Mouse (Mus musculus): Measurements from ENCODE around the gene 2810004N23Rik.
A peak's percentile ranks its signal among the peaks of the same experiment; 100 is the strongest.
"Not testable (repeated sequence)": the region's sequence is repeated elsewhere in the genome, so short reads cannot be mapped to it uniquely, and the experiment has no call there.

Gene 2810004N23Rik

DNA sequence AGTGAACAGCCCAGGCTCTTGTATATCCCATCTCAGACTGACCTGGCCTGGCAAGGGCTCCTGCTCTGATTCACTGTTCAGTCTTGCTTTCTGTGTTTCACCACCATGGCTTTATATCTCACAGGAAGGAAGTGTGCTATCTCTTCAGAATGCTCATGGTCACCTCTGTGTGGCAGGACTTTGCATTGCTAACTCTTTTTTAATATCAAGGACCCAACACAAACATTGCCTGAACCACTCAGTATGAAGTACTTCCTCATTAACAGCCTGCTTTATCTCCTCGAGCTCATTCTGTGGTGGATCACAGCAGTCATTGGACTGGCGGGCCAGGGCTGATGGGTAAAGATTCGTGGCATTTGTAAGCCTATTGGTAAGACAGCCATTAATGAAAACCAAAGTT is 3.7 kb upstream of the 2810004N23Rik start:
- no peak for DNase-seq (ENCODE audit: extremely low spot score)

DNA sequence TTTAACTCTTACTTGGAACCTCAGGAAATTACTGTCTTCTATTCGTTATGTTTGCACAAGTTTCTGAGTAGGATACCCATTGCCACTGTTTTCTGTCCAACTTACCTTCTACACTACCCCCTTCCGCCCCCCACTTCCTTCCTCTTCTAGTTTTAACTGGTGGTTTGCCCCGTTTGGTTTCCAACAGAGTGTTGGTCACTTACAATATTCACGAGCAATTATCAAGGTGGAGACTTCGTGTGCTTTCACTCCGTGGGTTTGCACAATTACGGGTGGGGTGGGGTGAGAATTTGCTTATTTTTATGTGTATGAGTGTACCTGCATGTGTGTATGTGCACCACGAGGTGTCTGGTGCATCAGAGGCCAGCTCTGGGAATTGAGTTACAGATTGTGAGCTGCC is 809 bp upstream of the 2810004N23Rik start:
- DNase-seq (ENCODE audit: extremely low spot score) = peak; percentile 36

DNA sequence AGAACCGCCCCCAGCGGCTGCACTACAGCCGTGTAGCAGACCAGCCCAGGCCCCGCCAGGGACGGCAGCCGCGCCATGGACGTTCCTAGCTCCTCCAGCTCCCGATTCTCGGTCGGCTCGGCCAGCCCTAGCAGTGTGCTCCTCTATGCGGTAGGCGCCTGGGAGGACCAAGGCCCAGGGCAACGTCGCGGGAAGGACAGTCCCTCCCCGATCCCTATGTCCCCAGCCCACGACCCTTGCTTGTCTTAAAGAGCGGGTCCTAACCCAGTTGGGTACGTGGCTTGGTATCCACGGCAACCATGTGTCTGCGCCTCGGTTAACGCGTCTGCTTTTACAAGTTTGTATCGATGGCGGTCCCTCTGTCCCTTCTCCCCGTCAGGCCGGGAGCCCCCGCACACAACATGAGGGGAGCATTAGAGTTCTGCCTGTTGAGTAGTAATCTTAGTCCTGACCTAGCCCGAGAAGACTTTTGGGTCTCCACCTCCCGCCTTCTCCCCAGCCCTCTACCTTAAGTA is 300 bp upstream of the 2810004N23Rik start:
- no peak for DNase-seq (ENCODE audit: extremely low spot score)

DNA sequence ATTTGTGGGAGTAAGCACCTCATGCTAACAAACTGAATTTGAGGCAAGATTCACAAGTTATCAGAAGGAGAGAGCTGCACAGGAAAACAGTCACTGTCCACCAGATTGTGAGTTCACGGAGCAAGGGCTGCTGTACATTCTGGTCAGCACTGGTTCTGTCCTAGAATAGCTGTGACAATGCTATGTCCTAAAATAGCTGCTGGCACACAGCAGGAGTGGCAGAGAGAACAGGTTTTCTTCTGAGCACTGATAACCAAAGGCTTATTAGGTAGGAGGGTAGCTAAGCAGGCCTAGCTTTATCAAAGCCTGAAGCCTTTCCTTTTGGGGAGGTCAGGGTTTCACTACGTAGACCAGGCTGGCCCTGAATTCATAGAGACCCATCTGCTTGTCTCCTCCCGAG is 2.7 kb downstream of the 2810004N23Rik start:
- DNase-seq (ENCODE audit: extremely low spot score) = no peak

DNA sequence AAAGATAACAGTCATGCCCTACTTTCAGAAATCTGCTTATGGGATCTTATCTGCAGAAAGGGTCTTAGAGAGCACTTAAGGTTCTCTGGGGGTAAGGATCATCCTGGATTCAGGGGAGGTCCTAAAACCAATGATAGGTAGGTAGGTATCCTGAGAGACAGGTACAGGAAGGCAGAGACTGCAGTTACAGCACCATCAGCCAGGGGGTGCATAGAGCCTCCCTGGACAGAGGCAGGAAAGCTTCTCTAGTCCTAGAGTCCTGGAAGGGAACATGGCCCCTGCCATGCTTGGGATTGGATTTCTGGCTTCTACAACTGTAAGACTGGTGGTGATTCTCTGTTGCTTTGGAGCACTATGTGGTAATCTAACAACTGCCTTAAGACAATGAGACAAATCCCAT is 3.5 kb downstream of the 2810004N23Rik start:
- no peak for DNase-seq (ENCODE audit: extremely low spot score)

DNA sequence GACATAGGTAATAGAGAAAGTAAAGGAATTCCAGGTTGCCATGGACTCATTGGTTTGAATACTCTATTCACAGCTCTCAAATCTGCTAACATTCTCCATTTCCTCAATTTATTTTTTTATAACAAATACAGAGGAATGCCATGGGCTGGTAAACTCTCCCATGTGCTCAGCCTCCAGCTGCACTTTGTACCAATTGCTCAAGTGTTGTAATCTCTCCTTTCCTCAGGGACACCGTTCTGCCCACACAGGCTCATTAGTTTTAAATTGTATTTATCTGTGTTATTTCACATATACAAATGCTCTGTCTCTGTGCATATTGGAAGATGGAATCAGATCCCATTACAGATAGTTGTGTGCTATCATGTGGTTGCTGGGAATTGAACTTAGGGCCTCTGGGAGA is 9.4 kb downstream of the 2810004N23Rik start:
- DNase-seq (ENCODE audit: extremely low spot score) = no peak

DNA sequence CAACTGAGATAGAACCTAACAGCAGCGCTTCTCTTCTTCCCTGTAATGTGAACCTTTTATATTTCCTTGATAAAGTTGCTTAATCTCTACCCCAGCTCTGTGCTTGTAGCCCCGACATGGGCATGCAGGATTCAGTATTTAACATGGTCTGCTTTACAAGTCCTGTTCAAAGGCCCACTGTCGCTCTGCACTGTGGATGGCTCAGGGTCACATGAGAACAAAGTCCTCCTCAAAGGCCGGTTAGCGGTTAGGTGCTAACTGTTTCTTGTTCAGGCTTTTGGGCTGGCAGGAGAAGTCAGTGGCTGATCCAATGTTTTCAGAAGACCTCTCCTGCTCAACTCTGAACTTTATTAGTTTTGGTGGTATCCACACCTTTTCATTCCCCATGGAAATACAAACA is 17.3 kb downstream of the 2810004N23Rik start:
- DNase-seq (ENCODE audit: extremely low spot score) = no peak

DNA sequence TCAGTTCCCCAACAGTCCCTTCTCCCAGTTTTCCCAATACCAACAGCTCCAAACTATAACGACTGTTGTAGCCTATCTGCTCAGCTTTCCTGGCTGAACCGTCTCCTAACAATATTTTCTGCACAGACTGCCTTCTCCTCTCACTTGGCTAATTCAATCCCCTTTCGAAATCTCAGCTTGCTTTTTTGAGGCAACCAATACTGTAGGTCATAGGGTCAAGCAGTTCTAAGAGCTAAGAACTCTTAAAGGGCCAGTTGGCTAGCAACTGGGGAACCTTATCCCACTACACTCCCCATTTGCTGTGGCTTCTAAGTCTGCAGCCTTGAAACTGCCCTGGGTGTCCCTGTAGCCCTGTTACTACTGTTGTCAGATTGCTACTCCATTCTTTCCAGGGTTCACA is 17.8 kb downstream of the 2810004N23Rik start:
- no peak for DNase-seq (ENCODE audit: extremely low spot score)

DNA sequence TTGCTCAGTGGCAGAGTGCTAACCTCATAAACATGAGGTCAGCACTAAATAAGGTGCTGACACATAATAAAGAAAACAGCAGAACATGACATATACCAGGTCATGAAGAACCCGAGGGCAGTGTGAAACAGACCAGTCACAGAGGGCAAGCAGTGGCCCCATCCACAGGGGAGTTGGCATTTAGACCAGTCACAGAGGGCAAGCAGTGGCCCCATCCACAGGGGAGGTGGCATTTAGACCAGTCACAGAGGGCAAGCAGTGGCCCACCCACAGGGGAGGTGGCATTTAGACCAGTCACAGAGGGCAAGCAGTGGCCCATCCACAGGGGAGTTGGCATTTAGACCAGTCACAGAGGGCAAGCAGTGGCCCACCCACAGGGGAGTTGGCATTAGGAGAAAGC is 20.0 kb downstream of the 2810004N23Rik start:
- DNase-seq (ENCODE audit: extremely low spot score) = not testable (repeated sequence)

DNA sequence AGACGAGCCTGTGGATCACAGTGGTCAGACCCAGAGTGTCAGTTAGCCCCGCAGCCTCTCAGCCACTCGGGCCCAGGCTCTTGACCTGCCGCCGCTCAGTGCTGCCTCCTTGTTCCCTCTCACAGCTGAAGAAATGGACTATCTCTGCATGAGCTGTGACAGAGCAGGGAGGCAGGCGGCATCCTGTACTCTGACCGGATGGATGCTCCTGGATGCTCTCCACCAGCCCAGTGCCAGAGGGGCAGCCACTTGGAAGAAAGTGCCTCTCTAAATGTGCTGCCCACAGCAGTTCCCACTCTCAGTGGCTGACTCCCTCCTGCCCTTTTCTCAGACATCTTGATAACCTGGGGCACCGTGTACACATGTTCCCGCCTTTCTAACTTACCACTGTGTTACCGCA is 21.1 kb downstream of the 2810004N23Rik start:
- DNase-seq (ENCODE audit: extremely low spot score) = no peak

DNA sequence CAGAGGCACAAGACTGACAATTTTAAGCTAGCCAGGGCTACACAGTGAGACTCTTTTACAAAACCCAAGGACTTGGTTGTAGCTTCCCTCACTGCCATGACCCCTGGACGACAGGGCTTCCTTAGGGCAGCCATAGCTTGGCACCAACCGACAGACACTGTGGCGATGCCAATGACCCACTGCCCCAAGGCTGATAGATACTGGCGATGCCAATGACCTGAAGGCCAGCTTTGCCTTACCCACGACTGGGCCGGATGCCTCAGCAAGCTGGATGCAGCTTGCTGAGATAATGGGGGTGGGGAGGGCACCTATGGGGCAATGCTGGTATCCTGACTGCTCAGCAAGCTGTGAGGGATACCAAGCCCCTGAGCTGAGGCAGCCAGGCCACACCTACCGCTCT is 22.0 kb downstream of the 2810004N23Rik start:
- DNase-seq (ENCODE audit: extremely low spot score) = no peak

DNA sequence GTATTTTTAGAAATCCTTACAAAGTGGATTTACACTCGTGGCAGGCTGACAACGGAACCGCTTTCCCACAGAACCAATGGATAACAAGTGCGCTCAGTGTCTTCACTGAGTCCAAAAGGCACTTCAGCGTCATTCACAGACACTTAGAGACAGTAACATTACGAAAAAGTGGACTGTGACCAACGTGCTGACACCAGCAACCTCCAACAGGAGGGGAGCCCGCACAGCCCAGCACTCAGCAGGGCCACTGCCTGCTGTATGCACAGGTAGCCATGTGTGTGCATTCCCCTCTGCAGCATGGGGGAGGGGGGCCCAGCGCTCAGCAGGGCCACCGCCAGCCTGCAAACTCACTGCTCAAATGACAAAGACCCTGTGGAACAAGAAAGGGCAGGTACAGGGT is 23.5 kb downstream of the 2810004N23Rik start:
- DNase-seq (ENCODE audit: extremely low spot score) = no peak

DNA sequence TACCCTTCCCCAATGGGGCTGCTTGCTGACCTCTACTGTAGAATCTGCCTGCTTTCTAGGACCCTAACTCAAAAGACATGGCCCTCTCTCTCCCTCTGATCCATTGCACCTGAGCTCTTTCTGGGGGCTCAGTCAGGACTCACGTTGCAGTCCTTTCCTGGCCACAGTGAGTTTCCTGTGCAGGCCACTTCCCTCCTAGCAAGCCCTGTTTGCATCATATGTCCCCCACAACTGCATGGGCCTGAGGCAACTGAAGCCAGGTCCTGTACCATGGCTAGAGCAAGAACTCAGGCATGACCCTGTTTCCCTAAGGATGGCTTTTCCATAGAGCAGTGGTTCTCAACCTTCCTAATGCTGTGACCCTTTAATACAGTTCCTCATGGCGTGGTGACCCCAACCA is 25.0 kb downstream of the 2810004N23Rik start:
- no peak for DNase-seq (ENCODE audit: extremely low spot score)

DNA sequence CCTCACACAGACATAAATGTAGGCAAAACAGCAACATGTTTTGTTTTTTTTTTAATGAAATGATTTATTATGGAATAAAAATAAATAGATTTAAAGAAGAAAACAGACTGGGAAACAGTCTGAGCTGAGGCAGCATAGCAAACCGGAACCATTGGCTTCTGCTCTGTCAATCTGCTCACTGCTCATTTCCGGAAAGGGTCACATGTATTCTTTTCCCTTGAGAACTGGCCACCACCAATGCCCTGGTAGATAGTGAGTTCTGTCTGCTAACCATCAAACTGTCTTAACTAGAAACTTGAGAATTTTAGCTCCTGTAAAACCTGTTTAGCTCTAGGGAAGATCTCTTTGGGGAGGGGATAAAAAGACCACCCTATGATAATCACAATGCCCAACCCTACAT is 26.0 kb downstream of the 2810004N23Rik start:
- DNase-seq (ENCODE audit: extremely low spot score) = no peak

DNA sequence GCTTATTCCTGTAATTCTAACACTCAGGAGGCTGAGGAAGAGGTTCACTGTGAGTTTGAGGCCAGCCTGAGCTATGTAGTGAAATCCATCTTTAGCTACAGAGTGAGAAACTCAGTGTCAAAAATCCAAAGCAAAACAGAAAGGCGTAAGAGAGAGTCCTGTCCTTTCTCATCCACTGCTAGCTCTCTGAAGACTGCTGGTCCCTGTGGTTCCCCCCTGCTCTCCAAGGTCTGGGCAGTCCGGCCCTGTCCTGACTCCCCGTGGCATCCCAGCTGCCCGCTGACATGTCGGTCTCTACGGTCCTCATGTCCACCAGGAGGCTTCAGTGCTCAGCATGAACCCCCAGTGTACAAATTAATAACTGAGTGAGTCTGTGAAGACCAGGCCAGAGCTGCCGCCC is 26.6 kb downstream of the 2810004N23Rik start:
- DNase-seq (ENCODE audit: extremely low spot score) = no peak

DNA sequence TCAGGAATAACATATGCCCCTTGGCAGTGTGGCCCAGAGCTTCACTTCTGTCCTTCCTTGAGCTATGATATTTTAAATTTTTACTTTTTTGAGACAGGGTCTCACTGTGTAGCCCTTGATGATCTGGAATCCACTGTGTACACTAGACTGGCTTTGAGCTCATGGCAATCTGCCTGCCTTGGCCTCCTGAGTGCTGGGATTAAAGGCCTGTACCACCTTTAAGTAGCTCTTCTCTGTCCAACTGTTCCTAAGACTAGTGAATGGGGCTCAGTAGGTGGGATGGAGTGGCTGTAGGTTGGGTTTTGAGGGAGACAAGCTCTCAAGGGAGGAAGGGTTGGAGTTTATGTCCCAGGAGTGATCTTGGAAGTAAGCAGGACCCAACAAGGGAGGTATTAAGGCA is 27.1 kb downstream of the 2810004N23Rik start:
- no peak for DNase-seq (ENCODE audit: extremely low spot score)

DNA sequence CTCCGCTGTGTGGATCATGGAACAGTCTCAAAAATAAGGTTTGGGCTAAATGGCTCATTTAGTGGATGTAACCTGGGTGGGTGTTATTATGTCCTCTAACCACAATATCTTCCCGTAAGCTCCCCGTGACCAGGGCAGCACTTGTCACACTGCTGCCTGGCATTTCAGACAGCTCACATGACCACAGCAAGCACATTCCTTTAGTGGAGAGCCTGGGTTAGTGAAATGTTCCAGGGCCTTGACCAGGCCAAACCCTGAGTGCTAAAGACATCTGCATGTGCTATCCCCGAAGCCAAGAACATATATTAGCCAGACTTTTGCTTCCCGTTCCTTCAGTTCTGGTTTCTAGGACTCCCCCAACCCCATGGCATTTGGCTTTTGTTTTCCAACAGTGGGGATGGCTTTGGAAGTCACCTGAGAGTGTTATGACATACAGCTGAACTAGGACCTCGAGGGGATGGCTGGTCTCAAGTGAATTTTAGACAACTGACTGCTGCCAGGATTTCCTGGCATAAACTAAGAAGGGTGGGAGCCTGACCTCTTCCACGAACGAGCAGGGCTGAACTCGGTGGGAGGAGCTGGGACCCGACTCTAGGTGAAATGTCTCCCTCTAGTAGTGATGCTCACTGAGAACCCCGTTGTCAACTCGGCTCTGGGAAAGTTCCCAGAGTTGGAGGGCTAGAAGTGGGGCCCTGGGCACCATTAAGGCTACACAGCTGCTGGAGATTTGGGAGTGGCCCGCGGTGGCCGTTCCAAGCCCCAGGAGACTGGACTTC is 29.3 kb downstream of the 2810004N23Rik start:
- DNase-seq (ENCODE audit: extremely low spot score) = no peak

DNA sequence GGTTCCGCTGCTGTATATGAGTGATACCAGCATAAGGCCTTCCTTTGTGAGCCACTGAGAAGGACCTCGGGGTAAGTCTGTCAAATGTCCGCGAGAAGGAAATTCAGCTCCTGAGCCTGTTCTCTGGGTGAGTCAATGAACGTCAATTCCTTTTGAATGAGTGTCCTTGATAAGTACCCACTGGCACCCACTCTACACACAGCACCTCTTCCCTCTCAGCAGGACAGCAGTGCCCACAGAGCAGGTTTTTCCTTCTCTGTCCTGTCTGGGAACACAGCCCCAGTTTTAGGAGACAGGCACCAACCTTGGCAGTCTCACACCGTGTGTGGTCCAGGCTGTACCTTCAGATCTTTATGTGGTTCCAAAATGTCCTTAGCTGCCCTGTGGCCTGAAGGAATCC is 31.0 kb downstream of the 2810004N23Rik start:
- no peak for DNase-seq (ENCODE audit: extremely low spot score)

DNA sequence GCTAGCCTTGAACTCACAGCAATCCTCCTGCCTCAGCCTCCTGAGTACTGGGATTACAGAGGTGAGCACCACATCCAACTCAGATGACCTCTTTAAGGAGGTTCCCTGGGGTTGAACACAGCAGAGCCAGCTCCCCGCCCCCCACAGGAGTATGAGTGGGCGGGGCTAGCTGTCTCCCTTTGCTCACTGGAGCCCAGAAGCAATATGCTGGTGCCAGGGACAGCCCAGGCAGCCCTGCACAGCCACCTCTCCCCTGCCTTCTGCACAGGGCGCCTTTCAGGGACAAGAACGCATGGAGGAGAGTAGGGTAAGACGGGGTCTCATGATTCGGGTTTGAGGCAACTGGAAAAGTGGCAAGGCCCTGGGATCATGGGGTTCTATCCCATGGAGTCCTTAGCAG is 31.4 kb downstream of the 2810004N23Rik start:
- DNase-seq (ENCODE audit: extremely low spot score) = no peak

DNA sequence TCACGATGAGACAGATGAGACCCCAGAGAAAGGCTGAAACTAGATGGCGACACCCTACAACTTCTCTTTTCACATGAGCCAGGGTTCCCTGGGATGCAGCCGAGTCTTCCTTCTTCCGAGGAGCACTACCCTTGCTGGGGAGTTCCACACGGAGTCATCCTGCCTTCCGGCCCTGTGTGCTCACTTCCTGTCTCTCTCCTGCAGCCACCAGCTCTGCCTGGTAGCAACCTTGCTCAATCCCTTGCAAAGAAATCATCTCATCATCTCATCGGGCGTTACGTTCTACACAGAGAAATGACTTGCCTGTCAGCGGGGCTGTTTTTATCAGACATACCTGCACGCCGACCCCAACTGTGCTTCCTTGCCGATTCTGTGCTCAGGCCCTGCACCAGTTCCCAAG is 32.9 kb downstream of the 2810004N23Rik start:
- no peak for DNase-seq (ENCODE audit: extremely low spot score)

DNA sequence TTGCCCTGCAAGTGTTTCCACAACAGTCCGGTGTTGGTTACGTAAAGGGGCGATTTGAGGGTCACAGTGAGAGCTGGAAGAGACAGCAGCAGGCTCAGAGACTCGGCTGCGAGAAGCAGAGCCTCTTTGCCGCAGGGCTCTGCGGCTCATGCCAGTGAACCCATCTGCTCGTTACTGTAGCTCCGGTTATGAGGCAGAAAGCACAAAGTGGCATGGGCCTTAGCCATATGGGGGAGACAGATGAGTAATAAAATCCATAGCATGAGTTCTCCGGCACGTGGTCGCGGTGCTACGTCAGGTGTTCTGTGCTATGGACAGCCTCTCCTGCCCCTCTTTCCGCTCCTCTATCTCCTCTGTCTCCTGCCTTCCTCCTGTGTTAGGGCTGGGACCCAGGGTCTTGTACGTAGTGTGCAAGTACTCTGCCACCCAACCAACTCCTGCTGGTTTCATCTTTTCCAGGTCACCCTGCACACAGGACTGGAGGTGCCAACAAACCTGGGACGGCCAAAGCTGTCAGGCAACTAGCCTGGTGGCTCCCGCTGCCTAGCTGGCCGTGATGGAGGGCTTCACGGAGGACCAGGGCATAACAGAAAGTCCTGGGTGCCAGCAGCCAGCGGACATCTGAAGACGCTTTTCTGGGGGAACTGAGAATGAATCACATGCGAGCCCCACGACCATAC is 34.2 kb downstream of the 2810004N23Rik start:
- no peak for DNase-seq (ENCODE audit: extremely low spot score)

DNA sequence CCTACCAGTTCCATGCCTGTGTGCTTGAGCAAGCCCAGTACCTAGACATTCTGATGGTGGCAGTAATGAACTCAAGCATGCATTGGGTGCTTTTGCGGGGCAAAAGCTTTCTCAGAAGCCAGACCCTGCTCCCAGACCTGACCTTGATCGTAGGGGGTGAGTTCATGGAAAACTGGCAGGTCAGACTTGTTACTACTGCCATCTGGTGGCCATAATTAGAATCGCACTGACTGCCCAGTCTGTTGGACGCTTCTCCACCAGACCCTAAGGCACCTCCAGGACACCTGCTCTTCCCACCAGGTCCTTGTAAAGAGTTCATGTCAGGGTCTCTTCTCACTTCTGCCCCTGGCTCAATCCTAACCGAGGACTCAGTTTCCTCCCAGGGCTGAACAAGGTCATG is 35.5 kb downstream of the 2810004N23Rik start:
- DNase-seq (ENCODE audit: extremely low spot score) = peak; percentile 63

DNA sequence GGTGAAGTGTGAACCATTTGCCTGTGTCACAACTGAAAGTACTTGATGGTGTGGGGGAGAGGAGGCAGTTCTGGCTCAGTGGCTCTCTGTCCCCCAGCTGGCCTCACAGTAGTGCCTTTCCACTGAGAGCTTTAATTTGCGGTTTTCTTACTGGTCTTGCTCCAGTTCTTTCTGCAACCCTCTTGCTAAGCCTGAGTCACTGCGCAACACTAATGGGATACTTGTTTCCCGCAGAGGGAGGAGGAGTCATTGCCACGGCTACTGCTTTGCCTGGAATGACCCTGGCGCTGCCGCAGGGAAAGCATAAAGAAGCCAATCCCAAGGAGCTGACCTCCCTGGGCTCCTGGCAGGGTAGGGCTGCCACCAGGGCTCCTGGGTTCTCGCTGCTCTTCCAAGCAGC is 36.3 kb downstream of the 2810004N23Rik start:
- DNase-seq (ENCODE audit: extremely low spot score) = no peak
